Mouse (Mus musculus) B cell, adult 67 days (primary cell): ENCODE measurements around the gene Prkg2. TPM values are rescaled to one million over a fixed set of nuclear protein-coding genes. Genes with fewer than 3 reads are reported as not detected.

ENCODE experiments used
- total RNA-seq, 2 experiments: library from RNA; stranded (reverse); gene quantifications; 4 replicates each; pipeline ENCODE4 v1.2.4; 2023

Prkg2 gene
- total RNA-seq: not detected

DNA sequence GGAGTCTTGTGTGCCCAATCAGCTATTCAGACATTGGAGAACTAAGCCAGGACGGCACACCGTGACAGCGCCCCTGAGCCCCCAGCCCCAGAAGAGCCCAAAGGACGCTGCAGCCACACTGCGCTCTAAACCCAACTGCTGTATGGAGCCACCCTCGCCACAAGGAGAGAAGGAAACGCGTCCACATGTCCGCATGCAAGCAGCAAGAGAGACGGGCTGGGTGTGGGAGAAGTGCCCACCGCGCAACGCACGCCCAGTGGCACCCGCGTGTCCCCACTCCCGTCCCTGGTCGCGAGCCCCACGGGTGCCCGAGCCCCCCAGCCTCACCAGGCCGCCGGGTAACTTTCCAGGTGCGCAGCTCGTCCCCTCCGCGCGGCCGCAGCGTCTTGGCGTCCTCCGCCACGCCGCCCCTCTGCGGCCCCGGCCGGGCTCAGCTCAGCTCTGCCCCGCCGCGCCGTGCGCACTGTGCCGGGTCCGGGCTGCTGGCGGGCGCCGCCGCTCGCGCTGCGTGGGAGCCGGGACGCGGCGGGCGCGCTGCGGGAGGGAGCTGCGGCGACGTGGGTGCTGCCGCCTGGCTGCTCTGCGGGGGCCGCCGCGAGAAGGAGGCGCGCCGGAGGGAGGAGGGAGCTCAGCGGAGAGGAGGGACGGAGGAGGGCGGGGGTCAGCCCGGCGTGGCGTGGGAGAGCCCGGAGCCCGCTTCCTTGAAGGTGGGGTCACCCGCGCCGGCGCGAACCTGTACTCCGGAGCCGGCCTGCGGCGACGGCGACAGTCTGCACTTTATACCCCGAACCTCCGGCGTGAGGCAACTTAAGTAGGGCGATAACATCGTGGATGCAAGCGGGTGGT lies at the start of gene Prkg2:
Gene Prkg2 (minus strand): TSS at position 756 of the 846 bp plus-strand sequence.

Other genes with a start within 250 kb of the Prkg2 start
- gene Bmp3, start 182.9 kb downstream of the Prkg2 start, total RNA-seq: not detected